Mouse (Mus musculus): ENCODE data around the gene Olfr681. TPM values are rescaled to one million over a fixed set of nuclear protein-coding genes. Genes with fewer than 3 reads are reported as not detected.
"Not testable (repeated sequence)": the region's sequence is repeated elsewhere in the genome, so short reads cannot be mapped to it uniquely, and the experiment has no call there.

Gene Olfr681
- polyA plus RNA-seq (2016; fragmentation: Nextera tagmentation; extraction: Ambion mirVana), result not detected in 2 replicates

DNA sequence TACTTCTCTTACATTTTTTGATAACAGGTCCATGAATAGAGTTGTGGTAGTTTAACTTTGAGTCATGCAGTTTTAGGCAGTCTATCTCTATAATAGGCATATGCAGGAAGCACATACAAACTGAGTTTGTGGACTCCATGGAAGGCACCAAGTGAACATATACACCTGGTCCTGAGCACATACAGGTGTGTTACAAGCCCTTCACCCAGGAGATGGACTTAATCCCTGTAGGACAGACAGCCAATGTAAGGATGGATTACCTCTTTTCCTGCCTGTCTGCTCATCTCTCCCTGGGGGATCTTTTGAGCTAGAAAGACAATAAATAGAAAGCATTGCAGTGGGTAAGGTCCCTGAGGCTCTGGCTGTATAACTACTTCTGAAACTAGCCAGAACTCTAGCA lies at the start of gene Olfr681:
Gene Olfr681, plus strand, starts transcription at position 301 of the 400 bp plus-strand sequence.
- no peak within 1 kb of the TSS for H3K9ac ChIP-seq
- no peak within 1 kb of the TSS for H3K4me3 ChIP-seq (replicated peaks)
- no peaks in the 10 kb centered on the region for H3K36me3 ChIP-seq (replicated peaks)
- no peaks in the 10 kb centered on the region for H3K9me3 ChIP-seq
- H3K27ac ChIP-seq, result no peak within 1 kb of the TSS
- no peak within 1 kb of the TSS for H3K4me2 ChIP-seq
- no peaks in the 10 kb centered on the region for H3K4me1 ChIP-seq
- H3K27me3 ChIP-seq, result no peaks in the 10 kb centered on the region
- ATAC-seq (ENCODE audit: low FRiP score), result no peak

DNA sequence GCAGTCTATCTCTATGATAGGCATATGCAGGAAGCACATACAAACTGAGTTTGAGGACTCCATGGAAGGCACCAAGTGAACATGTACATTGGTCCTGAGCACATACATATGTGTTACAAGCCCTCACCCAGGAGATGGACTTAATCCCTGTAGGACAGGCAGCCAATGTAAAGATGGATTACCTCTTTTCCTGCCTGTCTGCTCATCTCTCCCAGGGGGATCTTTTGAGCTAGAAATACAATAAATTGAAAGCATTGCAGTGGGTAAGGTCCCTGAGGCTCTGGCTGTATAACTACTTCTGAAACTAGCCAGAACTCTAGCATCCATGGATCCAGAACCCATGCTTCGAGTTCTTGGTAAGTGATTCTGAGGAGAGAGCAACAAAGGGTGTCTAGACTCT lies 35.7 kb upstream of the Olfr681 start, which contains the start of gene Olfr679:
Gene Olfr679, plus strand, starts transcription at position 301 of the 400 bp plus-strand sequence.
- Histone ChIP-seq H3K4me2 (no peak within 1 kb of the TSS), H3K36me3 (replicated peaks) (no peaks in the 10 kb centered on the region), H3K27ac (no peak within 1 kb of the TSS), H3K27me3 (no peaks in the 10 kb centered on the region), H3K4me1 (no peaks in the 10 kb centered on the region), H3K4me3 (replicated peaks) (no peak within 1 kb of the TSS), H3K9me3 (no peaks in the 10 kb centered on the region), H3K9ac (no peak within 1 kb of the TSS)
- no peak for ATAC-seq (ENCODE audit: low FRiP score)
- 63% methylated on average over 1 of the region's 1 CpGs for WGBS

DNA sequence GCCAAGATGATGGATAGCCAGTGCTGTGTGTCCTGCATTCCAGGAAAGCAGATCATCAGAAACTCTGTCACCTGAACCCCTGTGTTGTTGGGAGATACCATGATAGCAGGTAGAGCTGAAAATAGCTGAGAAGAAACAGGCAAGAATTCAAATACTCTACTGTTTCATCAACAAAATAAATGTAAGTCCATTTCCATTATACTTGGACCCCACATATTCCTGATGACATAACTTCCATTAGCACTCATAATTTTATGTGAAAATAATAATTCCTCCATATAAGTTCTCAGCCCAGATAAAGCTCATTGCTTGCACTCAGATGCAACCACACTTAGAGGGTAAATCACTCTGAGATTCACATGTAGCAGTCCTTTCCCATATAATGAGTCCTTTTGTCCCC lies 23.9 kb upstream of the Olfr681 start, which contains the start of gene Olfr680-ps1:
Gene Olfr680-ps1, minus strand, starts transcription at position 101 of the 400 bp plus-strand sequence.
- H3K4me2 ChIP-seq; H3K36me3 ChIP-seq (replicated peaks); H3K9ac ChIP-seq; H3K27me3 ChIP-seq; H3K4me1 ChIP-seq; H3K4me3 ChIP-seq (replicated peaks); ATAC-seq (ENCODE audit: low FRiP score); H3K27ac ChIP-seq; H3K9me3 ChIP-seq: not testable (repeated sequence)

DNA sequence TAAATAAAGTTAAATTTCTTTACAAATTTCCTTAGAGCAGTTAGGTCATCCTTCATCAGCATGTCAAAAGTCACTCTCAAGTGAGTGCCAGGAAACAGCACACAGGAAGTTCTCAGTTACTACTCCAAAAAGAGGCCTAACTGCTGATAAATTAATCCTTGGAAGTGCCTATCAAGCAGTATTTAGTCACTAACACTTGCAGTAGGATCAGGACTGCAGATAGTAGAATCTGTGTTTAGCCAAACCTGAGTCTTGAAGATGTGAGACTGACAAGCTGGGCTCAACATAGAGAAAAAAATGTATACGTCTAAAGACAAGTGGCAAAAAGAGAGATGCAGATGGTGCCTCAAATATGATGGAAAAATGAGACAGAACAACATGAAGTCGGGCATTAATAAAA lies 24.6 kb downstream of the Olfr681 start:
- Histone ChIP-seq H3K9ac (no peak overlapping the region), H3K4me1 (no peaks in the 10 kb centered on the region), H3K27me3 (no peaks in the 10 kb centered on the region), H3K4me3 (replicated peaks) (no peak overlapping the region), H3K4me2 (no peak overlapping the region), H3K9me3 (no peaks in the 10 kb centered on the region), H3K27ac (no peak overlapping the region), H3K36me3 (replicated peaks) (no peaks in the 10 kb centered on the region)
- WGBS, result 84% methylated on average over 2 of the region's 2 CpGs
- no peak for ATAC-seq (ENCODE audit: low FRiP score)

DNA sequence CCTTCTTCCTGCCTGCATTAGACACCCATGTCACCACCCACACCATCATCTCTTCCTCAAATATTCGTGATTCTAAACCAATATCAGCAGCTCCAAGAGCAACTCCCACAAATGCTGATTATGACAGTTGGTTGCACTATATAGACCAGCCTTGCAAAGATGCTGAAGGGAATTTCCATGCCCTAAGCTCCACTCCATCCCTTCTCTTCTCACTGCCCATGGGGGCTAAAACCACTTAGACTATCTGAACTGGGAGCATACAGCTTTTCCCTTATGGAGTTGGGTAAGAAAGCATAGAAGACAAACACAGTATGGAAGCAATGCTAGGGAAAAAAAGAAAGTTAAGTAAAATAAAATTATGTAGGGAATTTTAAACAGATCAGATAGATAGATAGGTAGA lies 30.3 kb downstream of the Olfr681 start, which contains the start of gene Olfr683:
Gene Olfr683, minus strand, starts transcription at position 101 of the 400 bp plus-strand sequence.
- Histone ChIP-seq H3K27ac (no peak within 1 kb of the TSS), H3K27me3 (no peaks in the 10 kb centered on the region), H3K36me3 (replicated peaks) (no peaks in the 10 kb centered on the region), H3K4me2 (no peak within 1 kb of the TSS), H3K9ac (no peak within 1 kb of the TSS), H3K4me3 (replicated peaks) (no peak within 1 kb of the TSS), H3K4me1 (no peaks in the 10 kb centered on the region), H3K9me3 (no peaks in the 10 kb centered on the region)
- no peak for ATAC-seq (ENCODE audit: low FRiP score)
- 71% methylated on average over 1 of the region's 1 CpGs for WGBS

DNA sequence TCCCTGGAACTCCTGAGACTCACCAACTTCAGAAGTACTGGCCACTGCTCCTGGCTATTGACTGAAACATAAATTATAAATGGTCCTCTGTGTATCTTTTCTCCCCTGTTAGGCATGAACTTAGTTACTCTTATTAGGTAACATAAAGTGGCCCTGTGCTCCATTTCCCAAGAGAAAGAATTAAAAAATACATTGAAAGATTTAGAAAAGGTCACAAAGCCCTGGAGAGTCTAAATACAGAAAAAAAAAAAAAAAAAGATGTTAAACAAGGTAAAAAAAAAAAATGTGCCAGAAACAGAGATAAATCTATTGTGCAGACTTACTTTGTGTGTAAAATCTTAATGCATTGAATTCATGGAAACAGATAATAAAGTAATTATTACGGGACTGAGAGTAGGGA lies 46.9 kb downstream of the Olfr681 start, which contains the start of gene Olfr684:
Gene Olfr684, minus strand, starts transcription at position 101 of the 400 bp plus-strand sequence.
- no peak for ATAC-seq (ENCODE audit: low FRiP score)

DNA sequence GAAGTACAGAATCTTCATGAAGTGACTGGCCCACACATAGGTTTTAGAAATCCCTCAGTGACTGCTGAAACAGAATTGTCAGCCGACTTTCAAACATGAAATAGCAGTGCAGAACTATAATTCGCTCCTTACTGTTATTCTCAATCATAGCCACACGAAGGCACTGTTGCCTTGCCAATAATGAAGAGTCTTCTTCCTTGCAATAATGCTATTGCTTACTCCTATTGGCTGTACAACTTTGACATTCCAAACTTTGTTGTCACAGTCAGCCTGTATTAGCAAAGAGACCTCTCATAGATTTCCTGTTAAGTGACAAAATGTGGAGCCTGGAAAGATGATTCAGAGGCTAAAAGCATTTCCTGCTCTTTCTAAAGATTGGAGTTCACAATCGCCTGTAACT lies 54.1 kb downstream of the Olfr681 start:
- no peaks in the 10 kb centered on the region for H3K36me3 ChIP-seq (replicated peaks)
- no peak overlapping the region for H3K9ac ChIP-seq
- no peak for ATAC-seq (ENCODE audit: low FRiP score)
- no peaks in the 10 kb centered on the region for H3K4me1 ChIP-seq
- no peak overlapping the region for H3K4me3 ChIP-seq (replicated peaks)
- H3K9me3 ChIP-seq, result no peaks in the 10 kb centered on the region
- WGBS, result 55% methylated on average over 4 of the region's 4 CpGs
- H3K4me2 ChIP-seq, result no peak overlapping the region
- H3K27me3 ChIP-seq, result no peaks in the 10 kb centered on the region
- no peak overlapping the region for H3K27ac ChIP-seq

More for the DNA sequence above, 46.9 kb downstream of the Olfr681 start, which contains the start of gene Olfr684:
- no peak within 1 kb of the TSS for H3K9ac ChIP-seq
- no peaks in the 10 kb centered on the region for H3K36me3 ChIP-seq (replicated peaks)
- no peaks in the 10 kb centered on the region for H3K27me3 ChIP-seq
- no peak within 1 kb of the TSS for H3K4me2 ChIP-seq
- H3K4me3 ChIP-seq (replicated peaks), result no peak within 1 kb of the TSS
- no peak within 1 kb of the TSS for H3K27ac ChIP-seq
- WGBS, result 79% methylated on average over 1 of the region's 1 CpGs
- no peaks in the 10 kb centered on the region for H3K4me1 ChIP-seq
- H3K9me3 ChIP-seq, result no peaks in the 10 kb centered on the region

Other genes starting within 250 kb of the Olfr681 start
- gene Olfr665, start 238.8 kb upstream of the Olfr681 start, polyA plus RNA-seq (2016; fragmentation: Nextera tagmentation; extraction: Ambion mirVana), result not detected in 2 replicates
- gene Olfr666, start 220.9 kb upstream of the Olfr681 start, polyA plus RNA-seq (2016; fragmentation: Nextera tagmentation; extraction: Ambion mirVana), result 0.27 TPM in 1 of 2 replicates, not detected in the other
- gene Olfr667, start 195.4 kb upstream of the Olfr681 start, polyA plus RNA-seq (2016; fragmentation: Nextera tagmentation; extraction: Ambion mirVana), result not detected in 2 replicates
- gene Olfr668, start 188.8 kb upstream of the Olfr681 start, polyA plus RNA-seq (2016; fragmentation: Nextera tagmentation; extraction: Ambion mirVana), result not detected in 2 replicates
- not detected in 2 replicates for gene Olfr669, start 182.6 kb upstream of the Olfr681 start, polyA plus RNA-seq (2016; fragmentation: Nextera tagmentation; extraction: Ambion mirVana)
- gene Olfr670, start 154.2 kb upstream of the Olfr681 start, polyA plus RNA-seq (2016; fragmentation: Nextera tagmentation; extraction: Ambion mirVana), result not detected in 2 replicates
- not detected in 2 replicates for gene Olfr671, start 137.7 kb upstream of the Olfr681 start, polyA plus RNA-seq (2016; fragmentation: Nextera tagmentation; extraction: Ambion mirVana)
- gene Olfr672, start 114.8 kb upstream of the Olfr681 start, polyA plus RNA-seq (2016; fragmentation: Nextera tagmentation; extraction: Ambion mirVana), result not detected in 2 replicates
- not detected in 2 replicates for gene Olfr675, start 88.4 kb upstream of the Olfr681 start, polyA plus RNA-seq (2016; fragmentation: Nextera tagmentation; extraction: Ambion mirVana)
- not detected in 2 replicates for gene Olfr676, start 84.1 kb upstream of the Olfr681 start, polyA plus RNA-seq (2016; fragmentation: Nextera tagmentation; extraction: Ambion mirVana)
- not detected in 2 replicates for gene Olfr677, start 65.5 kb upstream of the Olfr681 start, polyA plus RNA-seq (2016; fragmentation: Nextera tagmentation; extraction: Ambion mirVana)
- not detected in 2 replicates for gene Olfr678, start 52.4 kb upstream of the Olfr681 start, polyA plus RNA-seq (2016; fragmentation: Nextera tagmentation; extraction: Ambion mirVana)
- gene Olfr679, start 35.6 kb upstream of the Olfr681 start, polyA plus RNA-seq (2016; fragmentation: Nextera tagmentation; extraction: Ambion mirVana), result not detected in 2 replicates
- gene Olfr680-ps1, start 24.0 kb upstream of the Olfr681 start, polyA plus RNA-seq (2016; fragmentation: Nextera tagmentation; extraction: Ambion mirVana), result not detected in 2 replicates
- 0.13 TPM in 1 of 2 replicates, not detected in the other for gene Olfr683, start 30.2 kb downstream of the Olfr681 start, polyA plus RNA-seq (2016; fragmentation: Nextera tagmentation; extraction: Ambion mirVana)
- gene Olfr684, start 46.8 kb downstream of the Olfr681 start, polyA plus RNA-seq (2016; fragmentation: Nextera tagmentation; extraction: Ambion mirVana), result not detected in 2 replicates
- not detected in 2 replicates for gene Olfr685, start 69.2 kb downstream of the Olfr681 start, polyA plus RNA-seq (2016; fragmentation: Nextera tagmentation; extraction: Ambion mirVana)
- not detected in 2 replicates for gene Olfr686, start 90.6 kb downstream of the Olfr681 start, polyA plus RNA-seq (2016; fragmentation: Nextera tagmentation; extraction: Ambion mirVana)
- not detected in 2 replicates for gene Olfr688, start 171.3 kb downstream of the Olfr681 start, polyA plus RNA-seq (2016; fragmentation: Nextera tagmentation; extraction: Ambion mirVana)
- not detected in 2 replicates for gene Olfr689, start 194.3 kb downstream of the Olfr681 start, polyA plus RNA-seq (2016; fragmentation: Nextera tagmentation; extraction: Ambion mirVana)
- not detected in 2 replicates for gene Olfr690, start 217.3 kb downstream of the Olfr681 start, polyA plus RNA-seq (2016; fragmentation: Nextera tagmentation; extraction: Ambion mirVana)
- gene Olfr691, start 225.4 kb downstream of the Olfr681 start, polyA plus RNA-seq (2016; fragmentation: Nextera tagmentation; extraction: Ambion mirVana), result not detected in 2 replicates

Data from forebrain, embryonic 12.5 days (tissue).